Mouse (Mus musculus): ENCODE data around the gene Mad1l1. TPM values are rescaled to one million over a fixed set of nuclear protein-coding genes. Genes with fewer than 3 reads are reported as not detected.

Gene Mad1l1
- total RNA-seq, 2 experiments from 2014 or later = 7.0 to 7.2 TPM

GRCm38 (mm10) chr5:140183387-140183786, 138.0 kb downstream of the Mad1l1 start:
- no peak for DNase-seq (ENCODE audit: low spot score)

GRCm38 (mm10) chr5:140182351-140182750, 139.0 kb downstream of the Mad1l1 start:
- no peak for DNase-seq (ENCODE audit: low spot score)

- no peak for DNase-seq (ENCODE audit: low spot score)
These were observed 141.3 kb downstream of the Mad1l1 start for GRCm38 (mm10) chr5:140180016-140180415.

- peak; percentile 63 for DNase-seq (ENCODE audit: low spot score)
These were observed 143.2 kb downstream of the Mad1l1 start for GRCm38 (mm10) chr5:140178058-140178690.

GRCm38 (mm10) chr5:140177582-140177981, 143.8 kb downstream of the Mad1l1 start:
- no peak for DNase-seq (ENCODE audit: low spot score)

- no peak for DNase-seq (ENCODE audit: low spot score)
These were observed 145.0 kb downstream of the Mad1l1 start for GRCm38 (mm10) chr5:140176370-140176769.

GRCm38 (mm10) chr5:140174814-140175490, 146.4 kb downstream of the Mad1l1 start:
- DNase-seq (ENCODE audit: low spot score) = no peak

GRCm38 (mm10) chr5:140174066-140174465, 147.3 kb downstream of the Mad1l1 start:
- no peak for DNase-seq (ENCODE audit: low spot score)

- DNase-seq (ENCODE audit: low spot score) = no peak
These were observed 148.2 kb downstream of the Mad1l1 start for GRCm38 (mm10) chr5:140173181-140173580.

- DNase-seq (ENCODE audit: low spot score) = no peak
These were observed 149.6 kb downstream of the Mad1l1 start for GRCm38 (mm10) chr5:140171710-140172109.

- no peak for DNase-seq (ENCODE audit: low spot score)
These were observed 153.8 kb downstream of the Mad1l1 start for GRCm38 (mm10) chr5:140167531-140167930.

GRCm38 (mm10) chr5:140167080-140167479, 154.3 kb downstream of the Mad1l1 start:
- no peak for DNase-seq (ENCODE audit: low spot score)

GRCm38 (mm10) chr5:140163947-140164346, 157.4 kb downstream of the Mad1l1 start:
- no peak for DNase-seq (ENCODE audit: low spot score)

GRCm38 (mm10) chr5:140162071-140162845, 159.1 kb downstream of the Mad1l1 start:
- no peak for DNase-seq (ENCODE audit: low spot score)

GRCm38 (mm10) chr5:140159007-140159406, 162.3 kb downstream of the Mad1l1 start:
- DNase-seq (ENCODE audit: low spot score) = no peak

- DNase-seq (ENCODE audit: low spot score) = no peak
These were observed 163.3 kb downstream of the Mad1l1 start for GRCm38 (mm10) chr5:140157886-140158627.

- DNase-seq (ENCODE audit: low spot score) = no peak
These were observed 167.2 kb downstream of the Mad1l1 start for GRCm38 (mm10) chr5:140154166-140154565.

- DNase-seq (ENCODE audit: low spot score) = no peak
These were observed 169.5 kb downstream of the Mad1l1 start for GRCm38 (mm10) chr5:140151871-140152270.

- no peak for DNase-seq (ENCODE audit: low spot score)
These were observed 170.2 kb downstream of the Mad1l1 start for GRCm38 (mm10) chr5:140151180-140151579.

- no peak for DNase-seq (ENCODE audit: low spot score)
These were observed 170.7 kb downstream of the Mad1l1 start for GRCm38 (mm10) chr5:140150694-140151093.

GRCm38 (mm10) chr5:140150136-140150535, 171.2 kb downstream of the Mad1l1 start:
- no peak for DNase-seq (ENCODE audit: low spot score)

- no peak for DNase-seq (ENCODE audit: low spot score)
These were observed 172.1 kb downstream of the Mad1l1 start for GRCm38 (mm10) chr5:140149298-140149697.
